Mouse (Mus musculus) olfactory bulb, adult 2 months (tissue): ENCODE results near the gene Pip5kl1. TPM values are rescaled to one million over a fixed set of nuclear protein-coding genes. Genes with fewer than 3 reads are reported as not detected.

Source experiments
- H3K27ac ChIP-seq: fragments of 200-500 bp; 2 replicates; pipeline ENCODE4 v1.5.1; 2012; ENCODE audit warnings: low read depth, low read length; ENCODE audit not compliant: insufficient read depth
- H3K4me1 ChIP-seq: fragments of 200-500 bp; 2 replicates; pipeline ENCODE4 v1.6.1; 2012; ENCODE audit warnings: low read length; ENCODE audit not compliant: control insufficient read depth, insufficient read depth
- H3K4me3 ChIP-seq: fragments of 200-500 bp; 2 replicates; pipeline ENCODE4 v1.5.1; 2012; ENCODE audit warnings: mild to moderate bottlenecking, low read depth, low read length, moderate library complexity; ENCODE audit not compliant: insufficient read depth
- CTCF ChIP-seq: fragments of 200-500 bp; IDR thresholded peaks from 2 replicates; pipeline ENCODE4 v1.5.1; 2012; ENCODE audit warnings: low read depth, mild to moderate bottlenecking, low read length, moderate library complexity; ENCODE audit not compliant: insufficient read depth
- POLR2A ChIP-seq: fragments of 200-500 bp; IDR thresholded peaks from 2 replicates; pipeline ENCODE4 v1.6.1; 2012; ENCODE audit warnings: mild to moderate bottlenecking, low read depth, low read length, moderate library complexity; ENCODE audit not compliant: insufficient read depth
- WGBS: fragments of 180-500 bp; shearing (Covaris S2); methylation state at CpG from one replicate; pipeline ENCODE4 v1.1.7; 2018; 5-methylcytosine and 5-hydroxymethylcytosine counted together
- polyA plus RNA-seq: library from polyadenylated mRNA; stranded (reverse); fragments of >200 nt; gene quantifications from 2 replicates; pipeline ENCODE4 v1.2.4, GENCODE M21; 2012; ENCODE audit warnings: low replicate concordance; ENCODE audit not compliant: missing spikeins, insufficient read depth, insufficient read length

Gene Pip5kl1
- polyA plus RNA-seq, 1 experiment = not detected

DNA sequence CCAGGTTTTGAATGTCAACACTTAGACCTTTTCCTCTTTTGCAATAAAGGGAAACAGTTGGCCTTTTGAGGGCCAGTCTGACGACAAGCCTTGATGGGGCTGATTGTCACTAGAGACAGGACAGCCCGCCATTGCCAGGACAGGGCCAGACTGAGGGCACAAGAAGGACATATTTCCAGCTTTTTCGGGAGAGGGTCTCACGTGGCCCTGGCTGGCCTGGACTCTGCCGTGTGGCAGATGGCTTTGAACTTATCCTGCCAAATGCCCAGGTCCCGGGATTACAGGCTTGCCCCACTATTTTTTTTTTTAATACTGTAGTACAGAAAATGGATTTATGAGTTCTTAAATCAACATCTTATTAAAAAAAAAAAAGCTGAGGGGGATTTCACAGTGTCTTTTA, 16.7 kb downstream of the Pip5kl1 start:
- TF ChIP-seq CTCF = no peak
- TF ChIP-seq POLR2A = no peak
- H3K27ac ChIP-seq = no peak overlapping the region
- H3K4me1 ChIP-seq = peaks cover 25% of the 10 kb centered on the region
- WGBS = 88% methylated on average over 6 of the region's 6 CpGs
- H3K4me3 ChIP-seq = no peak overlapping the region

DNA sequence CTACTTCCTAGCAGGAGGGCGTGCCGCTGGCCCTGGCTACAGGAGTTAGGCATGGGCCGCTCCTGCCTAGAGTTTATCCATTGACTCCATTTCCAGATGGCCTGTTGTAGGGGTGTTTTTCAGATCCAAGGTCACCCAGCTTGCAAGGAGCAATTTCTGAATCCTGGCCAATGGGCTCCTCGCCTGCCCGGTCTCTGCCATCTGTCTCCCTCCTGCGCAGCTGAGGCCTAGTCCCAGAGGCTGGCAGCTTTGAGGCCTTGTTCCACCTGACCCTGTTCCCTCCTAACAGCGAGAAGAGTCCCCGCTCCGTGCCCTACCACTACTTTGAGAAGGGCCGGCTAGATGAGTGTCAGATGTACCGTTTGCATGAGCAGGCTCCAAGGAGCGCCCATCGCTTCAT, 22.1 kb downstream of the Pip5kl1 start:
- Histone ChIP-seq H3K27ac (no peak overlapping the region), H3K4me3 (no peak overlapping the region), H3K4me1 (no peaks in the 10 kb centered on the region)
- WGBS = 88% methylated on average over 13 of the region's 13 CpGs
- TF ChIP-seq CTCF = no peak
- TF ChIP-seq POLR2A = no peak

DNA sequence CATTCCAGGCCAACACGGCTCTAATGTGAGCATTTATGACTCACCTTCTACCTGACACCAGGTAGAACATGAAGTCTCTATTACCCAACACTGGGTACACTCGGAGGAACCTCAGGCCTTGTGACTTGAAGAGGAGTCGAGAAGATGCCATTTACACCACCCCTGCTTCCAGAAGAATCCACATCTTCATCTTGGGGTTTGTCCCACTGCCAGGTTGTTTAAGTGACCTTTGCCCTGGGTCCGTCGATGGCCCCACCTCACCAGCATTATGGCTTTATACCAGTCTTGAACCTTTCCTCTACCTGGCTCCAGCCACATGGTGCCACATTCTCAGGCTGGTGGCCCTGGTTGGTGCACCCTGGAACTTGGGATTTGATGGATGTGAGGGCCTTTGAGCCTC, 22.7 kb downstream of the Pip5kl1 start:
- no peaks in the 10 kb centered on the region for H3K4me1 ChIP-seq
- H3K4me3 ChIP-seq = no peak overlapping the region
- TF ChIP-seq POLR2A (no peak), CTCF (no peak)
- no peak overlapping the region for H3K27ac ChIP-seq
- WGBS = 89% methylated on average over 5 of the region's 5 CpGs

DNA sequence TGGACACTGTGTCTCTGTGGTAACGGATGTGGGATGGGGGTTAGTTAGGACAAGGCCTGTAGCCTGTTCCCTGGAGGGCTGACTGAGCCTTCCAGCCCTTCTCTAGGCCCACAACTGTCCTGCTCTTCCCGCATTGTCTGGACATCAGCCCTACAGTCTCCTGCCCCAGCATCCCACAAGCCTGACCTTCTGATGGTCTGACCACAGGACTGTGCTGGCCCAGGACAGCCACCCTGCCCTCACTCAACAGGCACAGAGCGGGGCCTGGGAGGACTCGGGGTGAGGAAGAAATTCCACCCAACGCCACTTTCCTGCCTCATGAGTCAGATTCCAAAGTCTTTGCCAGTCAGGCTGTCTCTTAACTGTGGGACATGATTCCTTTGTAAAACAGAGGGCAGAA, 23.1 kb downstream of the Pip5kl1 start:
- WGBS = 91% methylated on average over 5 of the region's 5 CpGs

DNA sequence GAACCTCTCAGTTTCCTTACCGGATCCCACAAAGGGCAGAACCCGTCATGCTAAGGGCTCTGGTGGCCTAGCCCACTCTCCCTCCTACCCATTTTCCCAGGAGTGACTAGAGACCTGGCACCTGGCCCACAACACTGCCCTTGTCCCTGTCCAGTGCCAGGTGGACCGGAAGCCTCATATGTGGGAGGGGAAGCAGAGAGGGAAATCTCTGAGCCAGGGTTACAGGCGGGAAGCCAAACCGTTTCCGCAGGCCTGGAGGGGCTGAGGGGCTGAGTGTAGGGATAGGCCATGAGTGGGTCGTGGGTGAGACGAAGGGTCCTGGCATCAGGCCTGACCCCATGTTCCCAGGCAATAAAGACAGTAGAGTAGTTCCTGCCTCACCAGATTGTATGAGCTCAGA, 23.9 kb downstream of the Pip5kl1 start:
- peaks cover 4% of the 10 kb centered on the region; the same call in 1 of the 2 replicates for H3K4me1 ChIP-seq
- no peak overlapping the region for H3K27ac ChIP-seq
- 67% methylated on average over 8 of the region's 8 CpGs for WGBS
- TF ChIP-seq CTCF (no peak), POLR2A (no peak)
- H3K4me3 ChIP-seq = no peak overlapping the region

More for the DNA sequence above, 23.1 kb downstream of the Pip5kl1 start:
- Histone ChIP-seq H3K4me3 (no peak overlapping the region), H3K4me1 (peaks cover 4% of the 10 kb centered on the region; the same call in 1 of the 2 replicates), H3K27ac (no peak overlapping the region)
- no peak for TF ChIP-seq POLR2A
- TF ChIP-seq CTCF = no peak

DNA sequence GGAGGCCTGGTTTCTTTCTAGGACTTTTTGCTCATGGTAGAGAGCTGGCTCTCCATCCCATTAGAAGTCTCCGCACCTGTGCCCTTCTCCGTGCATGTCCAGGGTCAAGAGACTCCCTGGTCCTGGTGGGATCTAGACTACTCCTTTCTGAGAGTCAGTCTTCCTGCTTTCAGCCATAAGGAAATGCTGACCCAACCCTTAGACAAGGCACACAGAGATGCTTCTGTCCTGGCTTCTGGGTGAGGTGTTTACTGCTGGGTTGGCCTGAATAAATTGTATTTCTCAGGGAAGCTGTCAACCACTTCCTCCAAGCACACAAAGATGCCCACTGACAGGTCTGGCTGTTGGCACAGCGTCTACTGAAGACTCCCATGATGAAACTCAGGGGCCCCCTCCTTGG, 24.8 kb downstream of the Pip5kl1 start, which contains the start of gene St6galnac6:
St6galnac6 (plus strand) TSS at position 301 of the 400 bp plus-strand sequence.
- H3K4me3 ChIP-seq = no peak within 1 kb of the TSS
- peaks cover 4% of the 10 kb centered on the region; the same call in 1 of the 2 replicates for H3K4me1 ChIP-seq
- H3K27ac ChIP-seq = no peak within 1 kb of the TSS
- TF ChIP-seq POLR2A (no peak), CTCF (no peak)
- 94% methylated on average over 3 of the region's 3 CpGs for WGBS

DNA sequence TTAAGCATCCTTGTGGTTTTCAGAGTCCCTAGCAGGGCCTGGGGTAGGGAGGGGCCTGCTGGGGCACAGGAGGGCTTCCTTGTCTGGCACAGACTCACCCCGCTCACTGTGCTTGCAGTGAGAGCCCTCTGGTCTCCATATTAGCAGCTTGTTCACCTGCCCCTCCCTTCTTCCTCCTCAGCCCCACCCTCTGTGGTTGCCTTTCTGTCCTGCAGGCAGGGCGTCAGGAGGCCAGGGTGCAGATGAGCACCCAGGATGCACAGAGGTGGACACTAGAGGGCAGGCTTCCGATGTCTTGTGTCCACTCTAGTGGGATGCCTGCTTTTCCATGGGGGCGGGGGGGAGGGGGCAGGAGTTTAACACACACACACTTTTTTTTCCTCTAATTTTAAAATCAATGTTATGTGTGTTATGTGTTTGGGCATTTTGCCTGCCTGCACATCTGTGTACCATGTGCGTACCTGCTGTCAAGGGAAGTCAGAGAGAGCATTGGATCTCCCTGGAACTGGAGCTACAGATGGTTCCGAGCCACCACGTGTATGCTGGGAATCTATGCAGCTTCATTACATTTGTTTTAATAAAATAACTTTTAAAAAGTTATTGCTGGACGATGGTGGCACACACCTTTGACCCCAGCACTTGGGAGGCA, 26.9 kb downstream of the Pip5kl1 start:
- WGBS = 45% methylated on average over 8 of the region's 8 CpGs
- TF ChIP-seq CTCF (no peak), POLR2A (no peak)
- Histone ChIP-seq H3K27ac (no peak overlapping the region), H3K4me1 (peaks cover 4% of the 10 kb centered on the region; the same call in 1 of the 2 replicates), H3K4me3 (no peak overlapping the region)

DNA sequence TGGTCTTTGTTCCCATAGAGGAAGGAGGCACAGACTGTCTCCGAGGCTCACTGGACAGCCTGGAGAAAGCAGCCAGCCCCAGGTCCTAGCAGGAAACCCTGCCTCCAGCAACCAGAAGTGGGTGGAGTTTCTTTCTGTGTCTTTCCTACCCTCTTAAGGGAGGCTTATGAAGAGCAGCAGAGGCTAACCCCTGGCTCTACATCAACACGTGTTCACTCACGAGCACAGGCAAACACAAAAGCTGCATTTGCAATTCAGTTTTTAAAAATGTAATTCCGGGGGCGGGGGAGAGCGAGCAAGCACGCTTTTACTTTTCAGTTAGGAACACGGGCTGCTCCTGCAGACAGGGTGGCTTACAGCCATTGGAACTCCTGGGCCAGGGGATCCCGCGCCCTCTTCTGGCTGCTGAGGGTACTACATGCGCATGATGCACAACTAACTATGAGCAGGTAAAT, 28.0 kb downstream of the Pip5kl1 start:
- peaks cover 8% of the 10 kb centered on the region for H3K4me1 ChIP-seq
- TF ChIP-seq CTCF (peak; percentile 86; the same call in 1 of the 2 replicates), POLR2A (no peak)
- peak overlapping the region; percentile 17 for H3K4me3 ChIP-seq
- WGBS = under 1% methylated on average over 11 of the region's 11 CpGs
- H3K27ac ChIP-seq = no peak overlapping the region

DNA sequence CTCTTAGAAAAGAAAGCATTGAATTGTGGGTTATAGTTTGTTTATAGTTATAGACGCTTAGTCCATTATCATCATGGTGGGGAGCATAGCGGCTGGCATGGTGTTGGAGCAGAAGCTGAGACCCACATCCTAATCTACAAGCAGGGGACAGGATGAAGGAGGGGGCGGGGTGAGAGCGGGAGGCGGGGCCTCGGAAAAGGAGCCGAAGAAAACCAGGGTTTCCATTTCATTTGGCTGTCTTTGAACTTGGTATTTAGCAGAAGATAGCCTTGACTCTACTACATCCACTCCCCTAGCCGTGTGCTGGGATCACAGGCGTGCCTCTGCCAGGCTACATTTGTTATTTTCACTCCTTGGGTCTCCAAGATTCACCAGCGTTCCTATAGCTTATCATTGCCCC, 30.0 kb downstream of the Pip5kl1 start:
- H3K4me3 ChIP-seq = no peak overlapping the region
- no peak overlapping the region for H3K27ac ChIP-seq
- peaks cover 25% of the 10 kb centered on the region for H3K4me1 ChIP-seq
- TF ChIP-seq POLR2A (no peak), CTCF (no peak)
- WGBS = 53% methylated on average over 10 of the region's 10 CpGs
